Comparison of ENCODE assay signal across 1 mouse cellular context in genomic region chr11:87448476-87449199, GRCm38 (mm10).
A peak's percentile ranks its signal among the peaks of the same experiment; 100 is the strongest.
TF ChIP-seq lines count a peak whose summit lies in the region.

No protein-coding gene starts in this region.

TF ChIP-seq in CH12.LX, 34 proteins besides CTCF, POLR2A, EP300 and RAD21 (continued from another document):
- peak; percentile 88 for TF ChIP-seq MAZ (IDR thresholded peaks at IDR 0.05; ENCODE audit: low read depth, low read length)
- peak; percentile 90 for TF ChIP-seq MEF2A (IDR thresholded peaks at IDR 0.05; ENCODE audit: borderline replicate concordance, low read depth, low read length)
- peak; percentile 76; the same call in 1 of the 2 replicates for TF ChIP-seq JUN (IDR thresholded peaks at IDR 0.05; ENCODE audit: insufficient read depth, low read depth, low read length)
- TF ChIP-seq SMC3 (IDR thresholded peaks at IDR 0.05; ENCODE audit: low read depth, low read length), result 0 out of 2 replicates have a peak, but pooled peaks have one; percentile 1
- peak; percentile 99 for TF ChIP-seq NELFE (IDR thresholded peaks at IDR 0.05; ENCODE audit: low read depth, low read length)
- peak; percentile 4; the same call in 1 of the 2 replicates for TF ChIP-seq ZC3H11A (IDR thresholded peaks at IDR 0.05; ENCODE audit: low read depth, low read length)
- TF ChIP-seq MAX (IDR thresholded peaks at IDR 0.05; ENCODE audit: low read length), result peak; percentile 100
- TF ChIP-seq TBP (conservative IDR thresholded peaks at IDR 0.05; ENCODE audit: low read depth, low read length), result peak; percentile 43
- peak; percentile 82 for TF ChIP-seq USF1 (IDR thresholded peaks at IDR 0.05; ENCODE audit: low read depth, low read length)
- TF ChIP-seq BHLHE40 (IDR thresholded peaks at IDR 0.05; ENCODE audit: low read depth, low read length), result peak; percentile 99
- peak; percentile 100 for TF ChIP-seq MYC (IDR thresholded peaks at IDR 0.05; ENCODE audit: low read depth, low read length)
- TF ChIP-seq TCF12 (IDR thresholded peaks at IDR 0.05; ENCODE audit: low read depth, low read length), result 0 out of 2 replicates have a peak, but pooled peaks have one; percentile 31
- TF ChIP-seq MAFK (IDR thresholded peaks at IDR 0.05; ENCODE audit: insufficient replicate concordance, low read length), result peak; percentile 82
- peak; percentile 45; the same call in 1 of the 2 replicates for TF ChIP-seq ZNF384 (IDR thresholded peaks at IDR 0.05; ENCODE audit: low read depth, low read length)
- TF ChIP-seq CHD2 (IDR thresholded peaks at IDR 0.05; ENCODE audit: low read length), result 0 out of 2 replicates have a peak, but pooled peaks have one; percentile 53
- peak; percentile 13; the same call in 1 of the 2 replicates for TF ChIP-seq NRF1 (IDR thresholded peaks at IDR 0.05; ENCODE audit: low read depth, low read length)
- TF ChIP-seq IRF4 (IDR thresholded peaks at IDR 0.05; ENCODE audit: low read depth, low read length), result peak; percentile 79; the same call in 1 of the 2 replicates
- peak; percentile 99 for TF ChIP-seq SIN3A (IDR thresholded peaks at IDR 0.05; ENCODE audit: low read length)
- TF ChIP-seq MXI1 (IDR thresholded peaks at IDR 0.05; ENCODE audit: low read depth, low read length), result peak; percentile 99
